Mouse (Mus musculus) cerebellum, adult 2 months (tissue): ENCODE data around the gene Gpr149. TPM values are rescaled to one million over a fixed set of nuclear protein-coding genes. Genes with fewer than 3 reads are reported as not detected.

Experiments used
- DNase-seq, 2 experiments: peaks; one replicate each; pipeline ENCODE4 v3.0.0; 2021
- H3K27ac ChIP-seq: fragments of 200-500 bp; 2 replicates; pipeline ENCODE4 v1.5.1; 2012; ENCODE audit warnings: low read length, control low read depth, inconsistent platforms; ENCODE audit not compliant: insufficient read depth
- H3K27me3 ChIP-seq: fragments of 200-500 bp; 2 replicates; pipeline ENCODE4 v1.6.1; 2012; ENCODE audit warnings: inconsistent platforms, mild to moderate bottlenecking, low read length, moderate library complexity; ENCODE audit not compliant: control insufficient read depth, insufficient read depth
- H3K4me1 ChIP-seq: fragments of 200-500 bp; 2 replicates; pipeline ENCODE4 v1.6.1; 2011; ENCODE audit warnings: low read length; ENCODE audit not compliant: control insufficient read depth, insufficient read depth
- H3K4me3 ChIP-seq: fragments of 200-500 bp; replicated peaks from 2 replicates; pipeline ENCODE3; 2011; ENCODE audit warnings: mild to moderate bottlenecking, low read depth, low read length, control low read depth; ENCODE audit not compliant: insufficient read depth
- CTCF ChIP-seq: fragments of 200-500 bp; IDR thresholded peaks from 2 replicates; pipeline ENCODE4 v1.5.1; 2011; ENCODE audit warnings: low read depth, mild to moderate bottlenecking, control low read depth, low read length, moderate library complexity, borderline replicate concordance; ENCODE audit not compliant: insufficient read depth
- POLR2A ChIP-seq: fragments of 200-500 bp; IDR thresholded peaks from 2 replicates; pipeline ENCODE4 v1.6.1; 2011; ENCODE audit warnings: low read length, control low read depth, borderline replicate concordance; ENCODE audit not compliant: insufficient read depth
- WGBS: fragments of 180-500 bp; shearing (Covaris S2); methylation state at CpG from one replicate; pipeline ENCODE4 v1.1.7; 2018; 5-methylcytosine and 5-hydroxymethylcytosine counted together
- polyA plus RNA-seq: library from polyadenylated mRNA; depleted of rRNA; stranded (reverse); fragments of >200 nt; gene quantifications from 2 replicates; pipeline ENCODE4 v1.2.3, GENCODE M21; 2012

The Gpr149 gene
- polyA plus RNA-seq, 1 experiment = 1.2 TPM

- H3K27me3 ChIP-seq = no peaks in the 10 kb centered on the region
- no peak for TF ChIP-seq CTCF
- no peak overlapping the region for H3K27ac ChIP-seq
- no peak for DNase-seq
- H3K4me3 ChIP-seq = no peak overlapping the region
- 84% methylated on average over 1 of the region's 1 CpGs for WGBS
- H3K4me1 ChIP-seq = no peaks in the 10 kb centered on the region
These were observed 19.9 kb downstream of the Gpr149 start for GRCm38 (mm10) chr3:62585072-62585471.

GRCm38 (mm10) chr3:62527593-62527992 is 77.3 kb downstream of the Gpr149 start:
- no peak for TF ChIP-seq CTCF
- no peak for TF ChIP-seq POLR2A
- WGBS = 67% methylated on average over 5 of the region's 5 CpGs
- no peak for DNase-seq
- H3K27me3 ChIP-seq = no peaks in the 10 kb centered on the region
- no peaks in the 10 kb centered on the region for H3K4me1 ChIP-seq
- H3K4me3 ChIP-seq = no peak overlapping the region
- no peak overlapping the region for H3K27ac ChIP-seq

DNA sequence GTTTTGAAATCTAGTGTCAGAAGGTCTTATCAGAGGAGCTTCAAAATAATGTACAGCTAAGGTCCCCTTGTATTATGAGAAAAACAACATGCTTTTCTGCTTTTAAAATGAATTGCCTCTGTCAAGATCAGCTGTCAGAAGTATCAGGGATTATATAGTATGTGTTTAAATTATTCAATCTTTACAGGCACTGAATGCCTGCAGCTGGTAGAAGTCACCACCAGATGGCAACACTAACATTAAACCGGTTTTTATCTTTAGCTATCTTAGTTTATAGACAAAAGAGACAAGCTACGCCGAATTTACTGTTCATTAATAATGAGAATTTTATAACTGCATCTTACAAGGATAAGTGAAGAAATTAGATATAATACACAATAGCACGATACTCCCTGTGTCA is 77.8 kb downstream of the Gpr149 start:
- no peak overlapping the region for H3K27ac ChIP-seq
- DNase-seq = no peak
- no peaks in the 10 kb centered on the region for H3K4me1 ChIP-seq
- H3K4me3 ChIP-seq = no peak overlapping the region
- 32% methylated on average over 4 of the region's 4 CpGs for WGBS
- no peaks in the 10 kb centered on the region for H3K27me3 ChIP-seq
- TF ChIP-seq CTCF = no peak
- no peak for TF ChIP-seq POLR2A

- no peak for DNase-seq
- TF ChIP-seq POLR2A (no peak), CTCF (no peak)
- Histone ChIP-seq H3K27me3 (no peaks in the 10 kb centered on the region), H3K27ac (no peak overlapping the region), H3K4me1 (0 out of 2 replicates have a peak, but pooled peaks cover 2% of the 10 kb centered on the region), H3K4me3 (peak overlapping the region; percentile 97)
- 37% methylated on average over 5 of the region's 5 CpGs for WGBS
These were observed 97.7 kb downstream of the Gpr149 start for GRCm38 (mm10) chr3:62507206-62507647.

DNA sequence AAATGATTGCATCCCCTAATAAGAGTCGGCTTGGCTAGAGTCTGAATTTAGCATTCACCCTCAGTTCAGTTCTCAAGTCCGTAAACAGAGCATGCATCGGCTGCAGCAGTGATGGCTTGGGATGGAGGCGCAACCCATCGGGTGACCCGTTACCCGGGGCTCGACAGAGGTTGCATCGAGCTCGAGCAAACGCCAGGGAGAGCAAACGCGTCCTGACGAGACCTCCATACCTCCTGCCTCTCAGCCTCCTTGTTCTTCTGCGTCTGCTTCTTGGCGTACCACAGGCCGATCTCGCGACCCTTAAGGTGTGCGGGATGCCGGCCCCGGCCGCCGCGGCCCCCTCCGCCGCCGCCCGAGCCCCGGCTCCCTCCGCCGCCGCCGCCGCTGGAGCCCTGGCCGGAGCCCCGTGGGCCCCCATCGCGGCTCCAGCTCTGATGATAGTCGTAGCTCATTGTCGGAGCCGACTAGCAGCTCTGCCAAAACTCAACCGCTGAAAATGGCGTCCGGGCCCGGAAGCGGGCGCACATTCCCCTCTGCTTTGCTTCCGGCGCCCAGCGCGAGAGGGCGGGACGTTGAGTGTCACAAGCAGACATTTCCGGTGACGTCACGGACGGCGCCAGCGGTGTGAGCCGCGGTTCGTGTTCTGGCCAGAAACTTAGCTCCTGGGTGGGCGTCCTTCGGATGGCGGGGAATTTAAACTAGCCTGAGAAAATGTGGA is 98.3 kb downstream of the Gpr149 start, which contains the start of gene Dhx36:
Dhx36 (minus strand) TSS at position 517 of the 718 bp plus-strand sequence.
- H3K4me1 ChIP-seq = 0 out of 2 replicates have a peak, but pooled peaks cover 2% of the 10 kb centered on the region
- peak within 1 kb of the TSS; percentile 45 for H3K27ac ChIP-seq
- WGBS = under 1% methylated on average over 65 of the region's 66 CpGs
- TF ChIP-seq CTCF = no peak
- peak; percentile 58; the same call in 1 of the 2 replicates for TF ChIP-seq POLR2A
- DNase-seq = peak; percentile 95
- H3K4me3 ChIP-seq = peak within 1 kb of the TSS; percentile 97
- H3K27me3 ChIP-seq = no peaks in the 10 kb centered on the region

- TF ChIP-seq CTCF (no peak), POLR2A (no peak)
- Histone ChIP-seq H3K4me1 (0 out of 2 replicates have a peak, but pooled peaks cover 2% of the 10 kb centered on the region), H3K27ac (no peak overlapping the region), H3K4me3 (peak overlapping the region; percentile 60), H3K27me3 (no peaks in the 10 kb centered on the region)
- WGBS = 63% methylated on average over 5 of the region's 5 CpGs
- no peak for DNase-seq
These were observed 99.6 kb downstream of the Gpr149 start for GRCm38 (mm10) chr3:62505166-62505900.

- DNase-seq = no peak
- Histone ChIP-seq H3K4me1 (no peaks in the 10 kb centered on the region), H3K27me3 (no peaks in the 10 kb centered on the region), H3K27ac (no peak overlapping the region), H3K4me3 (no peak overlapping the region)
- TF ChIP-seq CTCF = no peak
- TF ChIP-seq POLR2A = no peak
- WGBS = 52% methylated on average over 4 of the region's 4 CpGs
These were observed 105.6 kb downstream of the Gpr149 start for GRCm38 (mm10) chr3:62499327-62499726.
